Mouse (Mus musculus): ENCODE results near the gene Filip1l. TPM values are rescaled to one million over a fixed set of nuclear protein-coding genes. Genes with fewer than 3 reads are reported as not detected.

Filip1l gene
- total RNA-seq, 1 experiment, result 7.4 TPM

DNA sequence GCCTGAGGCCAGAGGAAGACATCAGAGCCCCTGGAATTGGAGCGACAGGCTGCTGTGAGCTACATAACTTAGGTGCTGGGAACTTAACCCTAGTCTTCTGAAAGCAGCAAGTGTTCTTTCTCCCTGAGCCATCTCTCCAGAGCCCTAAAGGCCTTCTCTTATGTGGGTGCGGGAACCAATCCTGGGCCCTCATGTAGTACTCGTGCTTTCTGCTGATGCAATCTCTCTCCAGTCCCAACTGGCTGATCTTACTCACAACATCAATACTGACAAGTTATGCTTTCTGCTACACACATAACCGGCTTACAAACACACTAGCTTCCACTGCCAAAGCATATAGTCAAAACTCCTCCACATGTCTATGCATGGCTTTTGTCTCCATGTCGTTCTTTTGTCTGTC is 133.4 kb downstream of the Filip1l start:
- Histone ChIP-seq H3K9ac (ENCODE audit: insufficient read depth, low read depth, low read length, poor library complexity, severe bottlenecking) (no peak overlapping the region), H3K4me1 (ENCODE audit: control insufficient read depth in 2 of 2, insufficient read depth in 2 of 2, low read length in 2 of 2, poor library complexity in 1 of 2) (0 out of 4 replicates have a peak, but pooled peaks cover 0 to 2% of the 10 kb centered on the region in 2 experiments), H3K36me3 (ENCODE audit: control insufficient read depth, insufficient read depth, low read length, poor library complexity, severe bottlenecking) (no peaks in the 10 kb centered on the region), H3K4me3 (ENCODE audit: insufficient read depth in 1 of 2, low read depth in 1 of 2, low read length in 2 of 2, poor library complexity in 1 of 2, severe bottlenecking in 1 of 2) (no peak overlapping the region), H3K27ac (ENCODE audit: insufficient read depth, low read depth, low read length, poor library complexity, severe bottlenecking) (no peak overlapping the region), H3K9me3 (ENCODE audit: control insufficient read depth, insufficient read depth, low read depth, low read length) (no peaks in the 10 kb centered on the region)
- DNase-seq (ENCODE audit: low read depth, low spot score), result no peak
- TF ChIP-seq ZNF384 (IDR thresholded peaks at IDR 0.05; ENCODE audit: low read depth, low read length) (no peak), CHD2 (IDR thresholded peaks at IDR 0.05; ENCODE audit: low read depth, low read length) (no peak), ZC3H11A (IDR thresholded peaks at IDR 0.05; ENCODE audit: borderline replicate concordance, low read depth, low read length) (no peak), HCFC1 (IDR thresholded peaks at IDR 0.05; ENCODE audit: borderline replicate concordance, insufficient read depth, low read length) (no peak), MAFK (IDR thresholded peaks at IDR 0.05; ENCODE audit: insufficient read depth, low read depth, low read length) (no peak)
- in situ Hi-C loops (cut with MboI; ENCODE audit: low sequenced_read_pairs in 2 of 2, unreplicated experiment in 2 of 2), result no loop called here

GRCm38 (mm10) chr16:57488661-57489060 is 135.8 kb downstream of the Filip1l start:
- Histone ChIP-seq H3K4me1 (ENCODE audit: control insufficient read depth in 2 of 2, insufficient read depth in 2 of 2, low read length in 2 of 2, poor library complexity in 1 of 2) (0 out of 4 replicates have a peak, but pooled peaks cover 0 to 2% of the 10 kb centered on the region in 2 experiments), H3K27ac (ENCODE audit: insufficient read depth, low read depth, low read length, poor library complexity, severe bottlenecking) (no peak overlapping the region), H3K9ac (ENCODE audit: insufficient read depth, low read depth, low read length, poor library complexity, severe bottlenecking) (no peak overlapping the region), H3K4me3 (ENCODE audit: insufficient read depth in 1 of 2, low read depth in 1 of 2, low read length in 2 of 2, poor library complexity in 1 of 2, severe bottlenecking in 1 of 2) (no peak overlapping the region), H3K36me3 (ENCODE audit: control insufficient read depth, insufficient read depth, low read length, poor library complexity, severe bottlenecking) (no peaks in the 10 kb centered on the region), H3K9me3 (ENCODE audit: control insufficient read depth, insufficient read depth, low read depth, low read length) (no peaks in the 10 kb centered on the region)
- TF ChIP-seq ZC3H11A (IDR thresholded peaks at IDR 0.05; ENCODE audit: borderline replicate concordance, low read depth, low read length) (no peak), HCFC1 (IDR thresholded peaks at IDR 0.05; ENCODE audit: borderline replicate concordance, insufficient read depth, low read length) (no peak), MAFK (IDR thresholded peaks at IDR 0.05; ENCODE audit: insufficient read depth, low read depth, low read length) (no peak), ZNF384 (IDR thresholded peaks at IDR 0.05; ENCODE audit: low read depth, low read length) (no peak), CHD2 (IDR thresholded peaks at IDR 0.05; ENCODE audit: low read depth, low read length) (no peak)
- in situ Hi-C loops (cut with MboI; ENCODE audit: low sequenced_read_pairs in 2 of 2, unreplicated experiment in 2 of 2), result no loop called here
- DNase-seq (ENCODE audit: low read depth, low spot score), result no peak

DNA sequence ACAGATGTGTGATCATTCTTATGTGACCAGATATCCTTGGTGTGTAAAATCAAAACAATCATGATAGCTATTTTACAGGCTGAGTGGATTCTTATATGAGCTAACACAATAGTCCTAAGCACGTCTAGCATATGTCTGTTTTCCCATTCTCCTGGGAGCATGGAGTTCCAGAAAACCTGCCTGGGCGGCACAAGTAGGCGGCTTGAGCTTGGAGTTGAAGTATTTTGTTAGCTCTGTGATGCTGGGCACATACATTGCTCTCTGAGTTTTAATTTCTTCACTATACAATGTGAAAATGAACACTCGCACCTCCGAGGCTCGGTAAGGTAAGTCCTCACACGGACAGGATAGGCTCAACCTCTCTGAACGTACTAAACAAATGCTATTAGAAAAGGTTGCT is 137.8 kb downstream of the Filip1l start:
- Histone ChIP-seq H3K9ac (ENCODE audit: insufficient read depth, low read depth, low read length, poor library complexity, severe bottlenecking) (no peak overlapping the region), H3K4me1 (ENCODE audit: control insufficient read depth in 2 of 2, insufficient read depth in 2 of 2, low read length in 2 of 2, poor library complexity in 1 of 2) (0 out of 4 replicates have a peak, but pooled peaks cover 0 to 2% of the 10 kb centered on the region in 2 experiments), H3K27ac (ENCODE audit: insufficient read depth, low read depth, low read length, poor library complexity, severe bottlenecking) (no peak overlapping the region), H3K9me3 (ENCODE audit: control insufficient read depth, insufficient read depth, low read depth, low read length) (no peaks in the 10 kb centered on the region), H3K4me3 (ENCODE audit: insufficient read depth in 1 of 2, low read depth in 1 of 2, low read length in 2 of 2, poor library complexity in 1 of 2, severe bottlenecking in 1 of 2) (no peak overlapping the region), H3K36me3 (ENCODE audit: control insufficient read depth, insufficient read depth, low read length, poor library complexity, severe bottlenecking) (no peaks in the 10 kb centered on the region)
- no peak for DNase-seq (ENCODE audit: low read depth, low spot score)
- in situ Hi-C loops (cut with MboI; ENCODE audit: low sequenced_read_pairs in 2 of 2, unreplicated experiment in 2 of 2), result no loop called here
- TF ChIP-seq ZNF384 (IDR thresholded peaks at IDR 0.05; ENCODE audit: low read depth, low read length), result no peak
- TF ChIP-seq HCFC1 (IDR thresholded peaks at IDR 0.05; ENCODE audit: borderline replicate concordance, insufficient read depth, low read length), result no peak
- no peak for TF ChIP-seq CHD2 (IDR thresholded peaks at IDR 0.05; ENCODE audit: low read depth, low read length)
- TF ChIP-seq ZC3H11A (IDR thresholded peaks at IDR 0.05; ENCODE audit: borderline replicate concordance, low read depth, low read length), result no peak

DNA sequence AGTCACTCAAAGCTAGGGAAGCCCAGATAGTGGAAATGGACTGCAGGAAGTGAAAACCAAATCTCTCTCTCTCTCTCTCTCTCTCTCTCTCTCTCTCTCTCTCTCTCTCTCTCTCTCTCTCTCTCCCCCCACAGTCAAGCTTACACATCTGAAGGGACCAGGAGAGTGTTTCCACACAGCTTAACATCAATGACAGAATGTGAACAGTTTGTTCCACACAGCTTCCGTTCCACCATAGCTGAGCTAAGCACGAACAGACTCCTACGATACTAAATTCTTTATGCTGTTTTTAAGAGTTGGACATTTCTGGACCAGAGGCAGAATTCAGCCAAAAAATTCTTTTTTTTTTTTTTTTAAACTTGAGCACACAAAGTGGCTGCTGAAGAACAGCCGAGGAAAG is 139.0 kb downstream of the Filip1l start:
- H3K9me3 ChIP-seq (ENCODE audit: control insufficient read depth, insufficient read depth, low read depth, low read length), result no peaks in the 10 kb centered on the region
- 0 out of 4 replicates have a peak, but pooled peaks cover 0 to 2% of the 10 kb centered on the region in 2 experiments for H3K4me1 ChIP-seq (ENCODE audit: control insufficient read depth in 2 of 2, insufficient read depth in 2 of 2, low read length in 2 of 2, poor library complexity in 1 of 2)
- H3K36me3 ChIP-seq (ENCODE audit: control insufficient read depth, insufficient read depth, low read length, poor library complexity, severe bottlenecking), result no peaks in the 10 kb centered on the region
- no peak overlapping the region for H3K9ac ChIP-seq (ENCODE audit: insufficient read depth, low read depth, low read length, poor library complexity, severe bottlenecking)
- no peak overlapping the region for H3K4me3 ChIP-seq (ENCODE audit: insufficient read depth in 1 of 2, low read depth in 1 of 2, low read length in 2 of 2, poor library complexity in 1 of 2, severe bottlenecking in 1 of 2)
- H3K27ac ChIP-seq (ENCODE audit: insufficient read depth, low read depth, low read length, poor library complexity, severe bottlenecking), result no peak overlapping the region
- in situ Hi-C loops (cut with MboI; ENCODE audit: low sequenced_read_pairs in 2 of 2, unreplicated experiment in 2 of 2), result no loop called here
- no peak for TF ChIP-seq CHD2 (IDR thresholded peaks at IDR 0.05; ENCODE audit: low read depth, low read length)
- TF ChIP-seq ZC3H11A (IDR thresholded peaks at IDR 0.05; ENCODE audit: borderline replicate concordance, low read depth, low read length), result no peak
- no peak for TF ChIP-seq HCFC1 (IDR thresholded peaks at IDR 0.05; ENCODE audit: borderline replicate concordance, insufficient read depth, low read length)
- TF ChIP-seq ZNF384 (IDR thresholded peaks at IDR 0.05; ENCODE audit: low read depth, low read length), result no peak
- no peak for TF ChIP-seq MAFK (IDR thresholded peaks at IDR 0.05; ENCODE audit: insufficient read depth, low read depth, low read length)
- DNase-seq (ENCODE audit: low read depth, low spot score), result no peak
